In the genomic region with DNA sequence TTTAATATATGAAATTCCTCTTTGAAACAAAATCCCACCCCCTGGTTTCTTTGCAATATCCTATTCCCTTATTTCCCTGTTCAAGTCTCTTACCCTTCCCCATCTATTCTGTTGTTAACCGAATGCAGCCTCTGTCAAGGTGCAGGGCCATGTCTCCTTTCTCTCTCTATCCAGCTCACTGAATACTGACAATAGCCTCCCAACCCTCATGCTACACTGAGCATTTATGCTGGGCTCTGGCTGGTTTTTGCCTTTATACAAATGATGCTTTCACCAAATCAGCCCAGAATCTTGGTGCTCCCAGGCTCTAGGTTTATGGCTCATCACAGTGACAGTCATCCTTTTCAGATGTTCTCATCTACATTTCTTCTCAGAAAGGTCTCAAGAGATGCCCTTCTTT, we compare ENCODE assay signal across 35 mouse cellular contexts.
"Had no signal": no experiment of that assay in that cellular context is flagged by ENCODE, and none has a peak within 500 bp of the region (broad histone marks: within the 10 kb centered on the region; RNA-seq: fewer than 3 reads in every experiment).

No protein-coding gene starts in this region.

- H3K4me1 ChIP-seq: heart, embryonic 10.5 days; heart, embryonic 12.5 days; heart, embryonic 15.5 days; hindbrain, embryonic 12.5 days; hindbrain, embryonic 15.5 days; intestine, embryonic 15.5 days; kidney, embryonic 15.5 days had no signal

- H3K9ac ChIP-seq: heart, embryonic 12.5 days; heart, embryonic 13.5 days; heart, embryonic 15.5 days; hindbrain, embryonic 12.5 days; hindbrain, embryonic 13.5 days; hindbrain, embryonic 14.5 days; hindbrain, embryonic 15.5 days; intestine, embryonic 15.5 days; kidney, embryonic 15.5 days had no signal

- H3K27me3 ChIP-seq: heart, embryonic 12.5 days; heart, embryonic 13.5 days; heart, embryonic 15.5 days; intestine, embryonic 15.5 days; kidney, embryonic 15.5 days had no signal

- H3K9me3 ChIP-seq: heart, embryonic 10.5 days; heart, embryonic 12.5 days; heart, embryonic 13.5 days; heart, embryonic 15.5 days; hindbrain, embryonic 10.5 days; hindbrain, embryonic 12.5 days; hindbrain, embryonic 13.5 days; hindbrain, embryonic 15.5 days; intestine, embryonic 15.5 days; kidney, embryonic 15.5 days had no signal

- DNase-seq: heart, postnatal 10 days; heart, postnatal 14 days; heart, postnatal 36 days; heart, postnatal 4 days; kidney, adult 11 months; kidney, adult 18-20 months; kidney, adult 2 months; kidney, adult 8-10 months; kidney, adult 9 months; kidney, postnatal 10 days; kidney, postnatal 14 days; kidney, postnatal 25 days; kidney, postnatal 36 days; kidney, postnatal 4 days; layer of hippocampus, adult 9-11 months; layer of hippocampus, postnatal 36 days had no signal

- H3K27ac ChIP-seq: heart, embryonic 10.5 days; heart, embryonic 13.5 days; heart, embryonic 15.5 days; hindbrain, embryonic 10.5 days; hindbrain, embryonic 12.5 days; hindbrain, embryonic 13.5 days; hindbrain, embryonic 14.5 days; hindbrain, embryonic 15.5 days; hindbrain, postnatal 0 days; intestine, embryonic 15.5 days; kidney, embryonic 15.5 days; kidney, postnatal 0 days; layer of hippocampus, adult 2 months had no signal

- ATAC-seq: hindbrain, embryonic 16.5 days; hindbrain, postnatal 0 days; inflammation-experienced regulatory T-cells, adult 6 months; intestine, embryonic 15.5 days; intestine, embryonic 16.5 days; intestine, postnatal 0 days had no signal

- H3K4me3 ChIP-seq: heart, embryonic 10.5 days; heart, embryonic 12.5 days; heart, embryonic 13.5 days; heart, embryonic 15.5 days; hindbrain, embryonic 10.5 days; hindbrain, embryonic 12.5 days; hindbrain, embryonic 13.5 days; hindbrain, embryonic 15.5 days; intestine, embryonic 15.5 days; kidney, embryonic 15.5 days; layer of hippocampus, adult 2 months had no signal

- H3K36me3 ChIP-seq: heart, embryonic 10.5 days; heart, embryonic 12.5 days; heart, embryonic 13.5 days; heart, embryonic 15.5 days; hindbrain, embryonic 10.5 days; hindbrain, embryonic 12.5 days; hindbrain, embryonic 13.5 days; hindbrain, embryonic 15.5 days; intestine, embryonic 15.5 days; kidney, embryonic 15.5 days had no signal

- H3K4me2 ChIP-seq: heart, embryonic 11.5 days; heart, embryonic 12.5 days; heart, embryonic 13.5 days; heart, embryonic 15.5 days; hindbrain, embryonic 12.5 days; hindbrain, embryonic 13.5 days; hindbrain, embryonic 14.5 days; hindbrain, embryonic 15.5 days; intestine, embryonic 15.5 days; kidney, embryonic 15.5 days had no signal
